Mouse (Mus musculus): ENCODE measurements around the gene Ntpcr.

GRCm38 (mm10) chr8:125733964-125734956 is 4.5 kb downstream of the Ntpcr start:
- TF ChIP-seq POLR2A (IDR thresholded peaks at IDR 0.05; ENCODE audit: control insufficient read depth in 1 of 2, insufficient read depth in 1 of 2, low read depth in 1 of 2, low read length in 2 of 2, poor library complexity in 1 of 2) (peak; percentile 69 to 72), GATA1 (IDR thresholded peaks at IDR 0.05; ENCODE audit: low read depth, low read length) (no peak)

Measured in MEL (cell line).